Mouse (Mus musculus) small intestine, adult 2 months (tissue): Measurements from ENCODE around the gene Gm6583.

Source experiments
- CTCF ChIP-seq: fragments of 200-500 bp; IDR thresholded peaks from 2 replicates; pipeline ENCODE4 v1.5.1; 2012; ENCODE audit warnings: low read depth, mild to moderate bottlenecking, control low read depth, inconsistent platforms, low read length, moderate library complexity, mixed read lengths; ENCODE audit not compliant: insufficient replicate concordance, insufficient read length; ENCODE audit errors: extremely low read depth
- POLR2A ChIP-seq: fragments of 200-500 bp; IDR thresholded peaks from 2 replicates; pipeline ENCODE4 v1.6.1; 2012; ENCODE audit warnings: low read depth, mild to moderate bottlenecking, control low read depth, inconsistent platforms, low read length, moderate library complexity

DNA sequence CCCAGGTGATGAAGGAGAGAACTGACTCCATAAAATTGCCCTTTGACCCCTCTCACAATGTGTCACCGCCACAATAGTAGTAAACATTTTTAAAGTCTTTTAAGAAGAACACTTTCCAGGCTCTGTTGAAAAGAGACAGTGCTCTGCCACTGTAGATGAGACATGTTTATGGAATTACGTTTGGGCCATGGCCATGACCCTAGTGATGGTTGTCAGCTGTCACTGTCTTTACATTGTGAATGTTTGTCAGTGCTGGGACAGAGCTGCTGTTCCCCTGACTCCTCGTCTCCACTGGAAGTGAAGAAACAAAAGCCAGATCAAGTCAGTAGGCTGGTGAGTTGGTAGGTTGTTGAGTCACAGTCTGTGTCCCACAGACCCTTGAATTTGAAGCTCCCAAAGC, 46.6 kb upstream of the Gm6583 start:
- no peak for TF ChIP-seq CTCF
- no peak for TF ChIP-seq POLR2A
